Mouse (Mus musculus) frontal cortex, postnatal 10 days (tissue): ENCODE data around the gene Kl.

Experiments used
- DNase-seq, 2 experiments: peaks; one replicate each; pipeline ENCODE4 v3.0.0; 2022; ENCODE audit warnings: low spot score in 2 of 2, mixed read lengths in 1 of 2

The Kl gene

GRCm38 (mm10) chr5:150962756-150963155 lies 10.3 kb downstream of the Kl start:
- no peak for DNase-seq

- no peak for DNase-seq
Measured at GRCm38 (mm10) chr5:150967925-150968324, 15.5 kb downstream of the Kl start.

DNA sequence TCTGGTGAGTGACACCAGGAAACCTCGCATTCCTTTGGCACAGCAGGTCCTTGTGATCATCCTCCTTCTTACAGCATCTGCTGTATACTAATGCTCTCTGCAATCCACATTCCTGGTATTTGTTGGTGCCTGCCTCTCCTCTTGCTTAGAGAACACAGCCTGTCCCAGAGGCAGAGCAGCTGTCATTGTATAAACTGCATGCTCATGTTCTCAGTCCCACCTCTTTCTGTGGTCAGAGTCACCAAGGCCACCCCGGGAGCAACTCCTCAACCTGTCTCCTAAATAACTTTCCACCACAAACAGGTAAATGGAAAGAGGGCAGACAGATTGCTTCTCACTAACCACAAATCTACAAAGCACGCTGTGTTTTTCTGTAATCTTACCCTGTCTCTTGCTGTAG lies 18.1 kb downstream of the Kl start:
- DNase-seq = no peak

- DNase-seq = no peak
Measured at GRCm38 (mm10) chr5:150971126-150971525, 18.7 kb downstream of the Kl start.

- DNase-seq = no peak
Measured at GRCm38 (mm10) chr5:150974226-150974625, 21.8 kb downstream of the Kl start.

DNA sequence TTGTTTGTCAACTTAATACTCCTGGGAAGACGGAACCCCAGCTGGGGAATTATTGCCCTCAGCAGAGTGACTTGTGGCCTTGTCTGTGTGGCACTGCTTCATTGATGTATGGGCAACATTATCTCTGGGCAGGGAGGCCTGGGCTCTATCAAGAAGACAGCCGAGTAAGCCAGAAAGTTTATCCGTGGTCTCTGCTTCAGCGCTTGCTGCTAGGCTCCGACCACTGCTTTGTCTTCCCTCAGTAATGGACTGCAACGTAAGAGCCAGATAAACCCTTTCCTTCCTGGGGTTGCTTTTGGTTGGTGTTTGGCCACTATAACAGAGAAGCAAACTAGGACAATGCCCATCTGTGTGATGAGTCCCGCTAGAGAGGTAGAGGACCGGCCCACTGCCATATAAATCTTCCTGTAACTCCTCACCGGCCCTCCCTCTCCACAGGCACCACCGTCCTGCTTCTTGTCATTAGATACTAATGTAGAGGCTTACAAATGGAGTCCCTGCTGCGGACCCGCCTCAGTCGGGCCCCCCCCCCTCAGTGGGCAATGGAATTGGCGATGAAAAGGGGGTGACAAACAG lies 25.1 kb downstream of the Kl start:
- DNase-seq = no peak

GRCm38 (mm10) chr5:150979341-150980136 lies 27.1 kb downstream of the Kl start:
- no peak for DNase-seq

GRCm38 (mm10) chr5:150982082-150982481 lies 29.7 kb downstream of the Kl start:
- no peak for DNase-seq

DNA sequence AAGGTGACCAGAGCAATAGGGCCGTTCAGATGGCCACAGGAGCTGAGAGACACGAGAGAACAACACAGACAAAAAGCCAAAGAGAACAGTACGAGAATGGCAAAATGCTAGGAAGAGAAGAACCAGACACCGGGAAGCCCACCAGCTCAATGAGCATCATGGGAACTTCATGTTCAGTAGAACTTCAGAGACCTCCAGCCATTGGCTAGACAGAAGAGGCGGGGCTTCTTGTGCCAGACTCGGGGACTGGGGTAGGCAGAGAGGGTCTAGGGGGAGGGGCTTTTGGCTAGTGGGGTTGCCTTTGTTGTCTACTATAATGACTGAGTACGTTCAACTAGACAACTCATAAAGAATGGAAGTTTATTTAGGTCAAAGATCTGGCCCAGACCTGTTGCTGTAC lies 41.7 kb downstream of the Kl start:
- no peak for DNase-seq

GRCm38 (mm10) chr5:150996586-150996985 lies 44.2 kb downstream of the Kl start:
- DNase-seq = no peak

DNA sequence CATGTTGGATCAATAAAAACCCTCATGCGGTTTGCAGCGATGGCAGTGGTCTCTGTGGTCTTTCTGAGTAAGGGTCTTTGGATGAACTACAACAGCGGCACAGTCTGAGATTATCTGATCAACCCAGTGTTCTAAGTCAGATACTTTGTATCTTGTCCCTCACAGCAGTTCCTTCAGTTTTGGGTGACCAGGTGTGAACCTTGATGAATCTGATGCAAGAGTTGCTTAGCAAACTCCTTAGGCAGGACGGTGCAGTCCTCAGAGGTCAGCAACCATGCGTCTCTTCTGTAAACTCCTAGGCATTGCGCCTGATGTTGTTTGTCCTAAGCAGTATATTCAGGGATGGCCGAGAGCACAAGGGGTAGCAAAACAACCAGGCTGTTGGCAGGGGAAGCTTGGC lies 48.7 kb downstream of the Kl start:
- DNase-seq = no peak

DNA sequence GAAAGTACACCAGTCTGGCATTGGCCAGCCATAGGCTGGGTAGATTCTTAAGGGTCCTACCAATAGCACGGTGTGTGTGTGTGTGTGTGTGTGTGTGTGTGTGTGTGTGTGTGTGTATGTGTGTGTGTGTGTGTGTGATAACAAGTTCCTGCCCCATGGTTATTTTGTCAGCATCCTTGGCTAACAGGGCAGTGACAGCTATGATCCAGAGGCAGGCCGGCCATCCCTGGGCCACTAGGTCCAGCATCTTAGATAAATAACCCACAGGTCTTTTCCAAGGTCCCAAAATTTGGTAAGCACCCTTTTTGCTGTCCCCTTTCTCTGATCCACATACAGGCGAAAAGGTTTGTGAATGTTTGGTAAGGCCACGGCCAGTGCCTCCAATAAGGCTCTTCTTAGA lies 49.6 kb downstream of the Kl start:
- DNase-seq = no peak

DNA sequence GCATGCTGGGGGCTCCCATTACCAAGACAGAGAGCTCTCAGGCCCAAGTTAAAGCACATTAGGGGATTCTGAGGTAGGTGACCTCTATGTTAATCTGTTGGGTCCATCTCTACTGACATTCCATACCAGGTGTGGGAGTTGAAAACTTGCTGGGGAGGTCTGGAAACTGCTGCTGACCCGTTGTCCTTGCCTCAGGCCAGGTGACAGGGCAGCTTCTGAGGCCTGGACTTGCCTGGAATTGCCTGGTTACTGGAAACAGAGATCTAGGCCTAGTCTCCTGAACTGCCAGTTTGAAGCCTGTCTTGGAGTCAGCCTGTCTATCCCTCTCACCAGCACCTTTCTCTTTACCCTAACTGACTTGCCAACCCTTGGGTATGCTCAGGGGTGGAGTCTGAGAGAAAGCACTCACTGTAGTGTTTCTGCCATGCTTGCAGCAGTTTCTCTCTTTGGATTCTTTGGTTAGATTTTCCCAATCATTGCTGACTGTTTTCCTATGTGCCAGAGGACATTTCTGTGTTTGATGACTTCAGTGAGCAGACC lies 51.9 kb downstream of the Kl start:
- no peak for DNase-seq

DNA sequence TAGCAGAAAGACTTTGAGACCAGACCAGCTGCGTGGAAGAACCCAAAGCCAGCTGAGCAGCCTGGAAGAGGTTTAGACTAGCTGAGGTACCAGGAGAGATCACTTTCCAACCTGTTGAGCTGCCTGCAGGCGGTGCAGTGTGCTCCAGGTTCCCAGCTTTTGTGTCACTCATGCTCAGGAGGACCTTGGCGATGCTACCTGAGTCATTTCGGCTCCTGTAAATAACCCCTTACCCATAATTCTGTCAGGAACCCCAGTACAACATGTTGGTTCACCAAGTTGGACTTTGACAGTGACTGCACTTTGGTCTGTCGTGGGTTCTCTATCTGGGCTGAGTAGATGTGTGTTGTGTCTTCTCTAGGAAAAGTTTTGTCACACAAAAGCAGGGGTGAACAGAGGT lies 66.0 kb downstream of the Kl start:
- DNase-seq = no peak

DNA sequence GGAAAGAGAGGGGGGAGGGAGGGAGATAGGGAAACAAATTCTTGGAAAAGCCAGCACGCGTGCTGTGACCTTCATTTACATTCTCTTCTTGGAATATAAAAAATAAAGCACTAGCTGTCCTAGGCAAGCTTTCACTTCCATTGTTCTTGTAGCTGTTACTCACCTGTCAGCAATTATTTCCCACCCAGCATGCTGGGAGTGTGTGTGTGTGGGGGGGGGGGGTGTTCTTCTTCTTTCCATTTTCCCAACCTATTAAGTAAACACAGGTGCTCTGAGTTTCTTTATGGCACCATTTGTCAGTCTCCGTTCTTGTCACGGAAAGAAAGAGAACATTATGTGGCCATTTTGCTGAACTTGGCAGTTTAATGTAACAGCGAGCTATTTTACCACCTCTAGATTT lies 66.6 kb downstream of the Kl start:
- no peak for DNase-seq

- no peak for DNase-seq
Measured at GRCm38 (mm10) chr5:151020031-151020820, 67.8 kb downstream of the Kl start.

DNA sequence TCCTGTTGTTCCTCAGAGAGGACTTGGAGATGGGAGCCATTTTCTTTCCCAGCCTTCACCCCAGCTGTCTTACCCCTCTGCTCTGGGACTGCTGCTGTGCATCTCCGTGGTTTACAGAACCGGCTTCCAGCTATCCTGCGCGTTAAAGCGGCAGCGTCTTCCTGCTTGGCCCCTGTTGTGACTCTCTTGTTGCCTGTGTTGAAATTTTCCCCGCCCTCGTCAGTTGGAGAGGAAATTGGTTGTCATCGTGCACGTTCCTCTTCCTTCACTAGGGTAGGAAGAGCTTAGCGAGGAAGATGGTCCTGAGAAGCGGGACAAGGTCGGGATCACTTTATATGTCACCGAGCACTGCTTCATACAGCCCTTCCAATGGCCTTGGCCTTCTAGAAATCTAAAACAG lies 68.4 kb downstream of the Kl start:
- no peak for DNase-seq

GRCm38 (mm10) chr5:151022026-151022425 lies 69.6 kb downstream of the Kl start:
- DNase-seq = no peak

DNA sequence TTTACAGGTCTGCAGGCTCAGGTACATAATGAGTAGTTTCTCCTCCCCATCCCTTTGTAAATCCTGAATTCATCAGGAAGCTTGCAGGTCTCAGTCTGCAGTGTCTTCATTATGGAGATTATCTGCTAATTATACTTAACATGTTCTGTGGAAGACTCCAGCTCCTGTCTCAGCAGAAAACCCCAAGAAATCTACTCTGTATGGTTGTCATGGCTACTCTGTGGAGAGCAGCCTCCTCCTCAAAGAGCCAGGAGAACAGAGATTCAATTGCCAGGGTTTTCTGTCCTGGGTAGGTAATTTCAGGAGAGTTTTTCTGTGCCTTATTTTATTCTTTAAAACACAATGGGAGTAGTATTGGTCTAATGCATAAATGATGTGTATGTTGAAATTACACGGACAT lies 70.5 kb downstream of the Kl start:
- no peak for DNase-seq

- DNase-seq = peak in 1 of 2 experiments; percentile 48
Measured at GRCm38 (mm10) chr5:151023461-151023860, 71.1 kb downstream of the Kl start.

- DNase-seq = no peak
Measured at GRCm38 (mm10) chr5:151024483-151024882, 72.1 kb downstream of the Kl start.

DNA sequence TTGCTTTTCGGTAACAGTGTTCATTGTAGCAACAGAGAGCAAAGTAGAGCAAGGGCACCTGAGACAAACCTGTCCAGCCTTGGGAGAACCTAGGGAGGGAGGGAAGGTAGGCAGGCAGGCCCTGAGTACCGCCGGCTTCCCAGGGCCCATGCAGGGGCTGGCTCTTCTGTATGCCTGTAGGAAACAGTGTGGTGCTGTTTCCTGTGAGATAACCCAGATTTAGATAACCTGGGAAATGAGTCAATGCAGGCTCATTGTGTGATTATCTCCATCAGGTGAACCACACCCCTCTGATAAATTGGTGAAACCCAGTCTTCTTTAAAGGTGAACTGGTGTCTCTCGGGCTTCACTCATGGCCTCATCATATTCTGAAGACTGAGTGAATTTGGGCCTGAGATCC lies 73.7 kb downstream of the Kl start:
- DNase-seq = no peak

GRCm38 (mm10) chr5:151027171-151027570 lies 74.8 kb downstream of the Kl start:
- no peak for DNase-seq
